Comparison of ENCODE assay signal across 8 mouse cellular contexts in the genomic region with DNA sequence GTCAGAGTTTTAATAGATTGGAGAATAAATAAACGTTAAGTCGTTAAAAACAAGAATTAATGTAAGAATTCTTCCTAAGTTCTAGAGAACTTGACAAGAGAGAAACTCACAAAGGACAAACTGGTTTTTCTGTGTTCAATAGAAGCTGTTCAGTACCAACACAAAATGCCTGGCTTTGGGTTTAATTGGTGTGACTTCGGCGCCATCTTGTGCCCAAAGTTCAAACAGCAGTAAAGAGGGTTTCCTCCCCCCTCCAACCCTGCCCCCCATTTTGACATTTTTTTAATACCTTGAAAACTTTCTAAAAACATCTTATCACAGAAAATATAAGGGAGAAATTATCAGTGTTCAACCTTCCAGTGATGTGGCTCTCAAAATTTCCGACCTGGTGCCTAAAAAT. TPM values are rescaled to one million over a fixed set of nuclear protein-coding genes. Genes with fewer than 3 reads are reported as not detected.
DNase-seq lines count a peak whose midpoint lies in the region; ATAC-seq lines count a peak whose summit lies in the region.

No protein-coding gene starts in this region.

- H3K9me3 ChIP-seq in forebrain, embryonic 11.5 days (ENCODE audit: control insufficient read depth, low read length), result no peaks in the 10 kb centered on the region

- no peaks in the 10 kb centered on the region for H3K27me3 ChIP-seq in forebrain, embryonic 11.5 days (ENCODE audit: control insufficient read depth, insufficient read depth, low read length)

- peak; percentile 72 for DNase-seq in kidney, adult 18-20 months
- DNase-seq in kidney, adult 11 months, result no peak
- peak; percentile 63 to 65 for DNase-seq in adrenal gland, postnatal 36 days
- DNase-seq in forebrain, embryonic 11.5 days (ENCODE audit: low spot score), result peak; percentile 74
- DNase-seq in layer of hippocampus, postnatal 36 days, result peak; percentile 56 to 64
- DNase-seq in skeletal muscle tissue, adult 2 months (ENCODE audit: low read depth, low spot score), result peak; percentile 44

- no peak overlapping the region for H3K27ac ChIP-seq in forebrain, embryonic 11.5 days (ENCODE audit: low read depth, low read length)

- 14% methylated on average over 5 of the region's 5 CpGs for WGBS in forebrain, embryonic 11.5 days

- H3K4me3 ChIP-seq in forebrain, embryonic 11.5 days (ENCODE audit: low read depth, low read length), result no peak overlapping the region

- no peak overlapping the region for H3K4me2 ChIP-seq in forebrain, embryonic 11.5 days (ENCODE audit: low read depth, low read length, severe bottlenecking)

- H3K36me3 ChIP-seq in forebrain, embryonic 11.5 days (ENCODE audit: control insufficient read depth, insufficient read depth, low read length), result no peaks in the 10 kb centered on the region

- peak; percentile 50 for ATAC-seq in forebrain, embryonic 11.5 days (replicated peaks; ENCODE audit: low FRiP score)
- peak; percentile 60 to 68; a peak in 1 of 4 replicates for ATAC-seq in hematopoietic stem cell, adult 5-6 weeks (replicated peaks in 1 of 2; ENCODE audit: insufficient read depth in 1 of 2, low FRiP score in 2 of 2, low TSS enrichment in 1 of 2, low read depth in 1 of 2, poor library complexity in 2 of 2, severe bottlenecking in 2 of 2)
- peak; percentile 73 for ATAC-seq in megakaryocyte-erythroid progenitor cell, adult 5-6 weeks (replicated peaks; ENCODE audit: low FRiP score, low TSS enrichment, poor library complexity, severe bottlenecking)

- no peak overlapping the region for H3K9ac ChIP-seq in forebrain, embryonic 11.5 days (ENCODE audit: low read length)

- H3K4me1 ChIP-seq in forebrain, embryonic 11.5 days (replicated peaks; ENCODE audit: control insufficient read depth, insufficient read depth, low read length), result peaks cover 11% of the 10 kb centered on the region

RNA-seq across cellular contexts. Expression of a gene that starts 44.4 kb away (rescaled TPM):
- total RNA-seq in adrenal gland, postnatal 36 days (2021), result 10 to 100 TPM; 22.9 to 30.1 TPM
- 16.7 and 17.7 TPM in 2 replicates for polyA plus RNA-seq in forebrain, embryonic 11.5 days (2014; fragmentation: Nextera tagmentation; extraction: Ambion mirVana)
- total RNA-seq in hematopoietic stem cell, adult 5-6 weeks (2017), result 36.4 and 43.2 TPM in 2 replicates
- 10 to 100 TPM; 23.3 to 24.5 TPM for total RNA-seq in layer of hippocampus, postnatal 36 days (2021)
- total RNA-seq in megakaryocyte-erythroid progenitor cell, adult 5-6 weeks (2014; fragmentation: Nextera tagmentation), result 8.5 and 10.1 TPM in 2 replicates
- total RNA-seq in megakaryocyte-erythroid progenitor cell, adult 5-6 weeks (2017), result 4.8 and 10.1 TPM in 2 replicates
